Mouse (Mus musculus): Measurements from ENCODE around the gene Nrk.

GRCm38 (mm10) chrX:139053149-139053548 is 138.9 kb downstream of the Nrk start:
- TF ChIP-seq CTCF (IDR thresholded peaks at IDR 0.05; ENCODE audit: low read depth, low read length): no peak
- TF ChIP-seq POLR2A (IDR thresholded peaks at IDR 0.05; ENCODE audit: borderline replicate concordance, low read depth, low read length): no peak

All from bone marrow macrophage, adult 2 months (primary cell).